33 mouse cellular contexts compared by ENCODE assay signal in genomic region chr6:123266945-123267344, GRCm38 (mm10). TPM values are rescaled to one million over a fixed set of nuclear protein-coding genes. Genes with fewer than 3 reads are reported as not detected.
A peak's percentile ranks its signal among the peaks of the same experiment; 100 is the strongest.
DNase-seq lines count a peak whose midpoint lies in the region; ATAC-seq and TF ChIP-seq lines count a peak whose summit lies in the region.
"Had no signal": no experiment of that assay in that cellular context is flagged by ENCODE, and none has a peak within 500 bp of the region (broad histone marks: within the 10 kb centered on the region; RNA-seq: fewer than 3 reads in every experiment).

No protein-coding gene starts in this region.

- 0 out of 2 replicates have a peak, but pooled peaks have one; percentile 30 for ATAC-seq in erythroid progenitor cell, adult 5-6 weeks (replicated peaks; ENCODE audit: low FRiP score, poor library complexity, severe bottlenecking)
- peak; percentile 52 for ATAC-seq in liver, postnatal 0 days
- ATAC-seq in monocyte, adult 5-6 weeks (replicated peaks; ENCODE audit: insufficient number of reproducible peaks, low FRiP score, low TSS enrichment, poor library complexity, severe bottlenecking), result 0 out of 2 replicates have a peak, but pooled peaks have one; percentile 32
- ATAC-seq: intestine, embryonic 15.5 days; lung, postnatal 0 days; midbrain, embryonic 15.5 days; Patski had no signal

- no peaks in the 10 kb centered on the region for H3K9me3 ChIP-seq in liver, postnatal 0 days (ENCODE audit: low read length)
- H3K9me3 ChIP-seq: embryonic facial prominence, embryonic 10.5 days; forebrain, embryonic 12.5 days; hindbrain, embryonic 15.5 days; intestine, embryonic 15.5 days; limb, embryonic 10.5 days; midbrain, embryonic 15.5 days had no signal

- no peak overlapping the region for H3K27ac ChIP-seq in liver, postnatal 0 days (ENCODE audit: low read depth)
- H3K27ac ChIP-seq: embryonic facial prominence, embryonic 10.5 days; forebrain, embryonic 12.5 days; hindbrain, embryonic 15.5 days; intestine, embryonic 15.5 days; left cerebral cortex, adult 2 months; limb, embryonic 10.5 days; midbrain, embryonic 15.5 days had no signal

- WGBS in liver, postnatal 0 days (ENCODE audit: insufficient replicate concordance), result 25% methylated on average over 5 of the region's 5 CpGs

- no peak for TF ChIP-seq CTCF in liver, postnatal 0 days (IDR thresholded peaks at IDR 0.05; ENCODE audit: low read depth)

- no peak overlapping the region for H3K4me2 ChIP-seq in liver, postnatal 0 days (ENCODE audit: low read depth, low read length)
- H3K4me2 ChIP-seq: forebrain, embryonic 12.5 days; hindbrain, embryonic 15.5 days; intestine, embryonic 15.5 days; midbrain, embryonic 15.5 days had no signal

- TF ChIP-seq EP300 in liver, postnatal 0 days (IDR thresholded peaks at IDR 0.05; ENCODE audit: low read depth), result no peak

- no peaks in the 10 kb centered on the region for H3K27me3 ChIP-seq in liver, postnatal 0 days (ENCODE audit: insufficient read depth, low read length)
- H3K27me3 ChIP-seq: forebrain, embryonic 12.5 days; hindbrain, embryonic 15.5 days; intestine, embryonic 15.5 days; midbrain, embryonic 15.5 days had no signal

- no peak overlapping the region for H3K9ac ChIP-seq in liver, postnatal 0 days (replicated peaks)
- H3K9ac ChIP-seq: forebrain, embryonic 12.5 days; hindbrain, embryonic 15.5 days; intestine, embryonic 15.5 days; midbrain, embryonic 15.5 days had no signal

- no peak overlapping the region for H3K4me3 ChIP-seq in liver, postnatal 0 days (ENCODE audit: low read depth, low read length)
- H3K4me3 ChIP-seq: embryonic facial prominence, embryonic 10.5 days; forebrain, embryonic 12.5 days; hindbrain, embryonic 15.5 days; intestine, embryonic 15.5 days; left cerebral cortex, adult 2 months; limb, embryonic 10.5 days; midbrain, embryonic 15.5 days; myocyte had no signal

- DNase-seq in MEL-GATA-1-ER (ENCODE audit: extremely low read depth, low read depth), result peak; percentile 40
- no peak for DNase-seq in liver, postnatal 0 days
- DNase-seq in ovary, adult 18-20 months (ENCODE audit: low spot score), result no peak
- no peak for DNase-seq in gastrocnemius, adult 8-10 months (ENCODE audit: low spot score in 2 of 2)
- DNase-seq in ovary, postnatal 14 days (ENCODE audit: low spot score), result no peak
- DNase-seq: adrenal gland, adult 2 months; cerebellum, adult 8-10 months; gastrocnemius, postnatal 36 days; heart, postnatal 4 days; kidney, adult 8-10 months; kidney, postnatal 10 days; right cerebral cortex, postnatal 14 days; spleen, adult 18-20 months had no signal

- H3K4me1 ChIP-seq in liver, postnatal 0 days (ENCODE audit: insufficient read depth), result no peaks in the 10 kb centered on the region
- H3K4me1 ChIP-seq: embryonic facial prominence, embryonic 10.5 days; forebrain, embryonic 12.5 days; hindbrain, embryonic 15.5 days; intestine, embryonic 15.5 days; limb, embryonic 10.5 days; midbrain, embryonic 15.5 days had no signal

- no peaks in the 10 kb centered on the region for H3K36me3 ChIP-seq in liver, postnatal 0 days (replicated peaks; ENCODE audit: insufficient read depth, low read length)
- H3K36me3 ChIP-seq: embryonic facial prominence, embryonic 10.5 days; forebrain, embryonic 12.5 days; hindbrain, embryonic 15.5 days; intestine, embryonic 15.5 days; limb, embryonic 10.5 days; midbrain, embryonic 15.5 days had no signal

RNA-seq across cellular contexts. Expression of gene Clec4d, which starts 5.0 kb away (rescaled TPM):
- total RNA-seq in erythroid progenitor cell, adult 5-6 weeks (2015; ENCODE audit: low replicate concordance), result 2.5 and 6.1 TPM in 2 replicates
- 1.1 and 2.2 TPM in 2 replicates for total RNA-seq in erythroid progenitor cell, adult 5-6 weeks (2017; ENCODE audit: low replicate concordance)
- 0.53 and 1.3 TPM in 2 replicates for polyA plus RNA-seq in liver, postnatal 0 days (2015; fragmentation: Nextera tagmentation; extraction: Ambion mirVana)
- total RNA-seq in monocyte, adult 5-6 weeks (2017), result 8.2 to 19.0 TPM (median 15.1 TPM) in 3 replicates
- not detected for total RNA-seq in gastrocnemius, adult 8-10 months (2022)
- total RNA-seq: gastrocnemius, postnatal 36 days; layer of hippocampus, postnatal 10 days; left cerebral cortex, adult 2 months had no signal
- polyA plus RNA-seq: cortical plate, adult 2 months; embryonic facial prominence, embryonic 10.5 days; forebrain, embryonic 12.5 days; hindbrain, embryonic 15.5 days; limb, embryonic 10.5 days; midbrain, embryonic 15.5 days; myocyte; neural tube, embryonic 14.5 days; Patski had no signal

RNA-seq across cellular contexts. Expression of gene Clec4e, which starts 22.7 kb away (rescaled TPM):
- total RNA-seq in erythroid progenitor cell, adult 5-6 weeks (2015; ENCODE audit: low replicate concordance), result 7.9 and 10.5 TPM in 2 replicates
- total RNA-seq in erythroid progenitor cell, adult 5-6 weeks (2017; ENCODE audit: low replicate concordance), result 6.0 and 6.1 TPM in 2 replicates
- polyA plus RNA-seq in liver, postnatal 0 days (2015; fragmentation: Nextera tagmentation; extraction: Ambion mirVana), result 0.92 and 1.2 TPM in 2 replicates
- total RNA-seq in monocyte, adult 5-6 weeks (2017), result 87.3 to 131 TPM (median 125 TPM) in 3 replicates
- total RNA-seq in gastrocnemius, adult 8-10 months (2022), result not detected
- total RNA-seq: adrenal gland, adult 2 months; gastrocnemius, postnatal 36 days; heart, postnatal 4 days; layer of hippocampus, postnatal 10 days; left cerebral cortex, adult 2 months had no signal
- polyA plus RNA-seq: adrenal gland, adult 2 months; brain, embryonic 14.5 days; cortical plate, adult 2 months; embryonic facial prominence, embryonic 10.5 days; forebrain, embryonic 12.5 days; intestine, embryonic 15.5 days; limb, embryonic 10.5 days; liver, adult 2 months; midbrain, embryonic 15.5 days; myocyte; neural tube, embryonic 14.5 days; Patski had no signal

RNA-seq across cellular contexts. Expression of gene Clec4n, which starts 37.3 kb away (rescaled TPM):
- 5.4 TPM in 1 of 2 replicates, not detected in the other for total RNA-seq in erythroid progenitor cell, adult 5-6 weeks (2015; ENCODE audit: low replicate concordance)
- 4.2 TPM in 1 of 2 replicates, not detected in the other for total RNA-seq in erythroid progenitor cell, adult 5-6 weeks (2017; ENCODE audit: low replicate concordance)
- 24.4 and 28.7 TPM in 2 replicates for polyA plus RNA-seq in liver, postnatal 0 days (2015; fragmentation: Nextera tagmentation; extraction: Ambion mirVana)
- total RNA-seq in monocyte, adult 5-6 weeks (2017), result 8.1 to 22.2 TPM (median 17.4 TPM) in 3 replicates
- total RNA-seq in gastrocnemius, adult 8-10 months (2022), result under 1 TPM in 1 of 4 experiments, not detected in 3; 0.76 TPM
- total RNA-seq: gastrocnemius, postnatal 36 days; layer of hippocampus, postnatal 10 days; left cerebral cortex, adult 2 months had no signal
- polyA plus RNA-seq: embryonic facial prominence, embryonic 10.5 days; myocyte; neural tube, embryonic 14.5 days; Patski had no signal

RNA-seq across cellular contexts. Expression of gene Vmn2r19, which starts 41.2 kb away (rescaled TPM):
- total RNA-seq in erythroid progenitor cell, adult 5-6 weeks (2015; ENCODE audit: low replicate concordance), result not detected in 2 replicates
- total RNA-seq in erythroid progenitor cell, adult 5-6 weeks (2017; ENCODE audit: low replicate concordance), result not detected in 2 replicates
- not detected in 2 replicates for polyA plus RNA-seq in liver, postnatal 0 days (2015; fragmentation: Nextera tagmentation; extraction: Ambion mirVana)
- not detected in 3 replicates for total RNA-seq in monocyte, adult 5-6 weeks (2017)
- not detected for total RNA-seq in gastrocnemius, adult 8-10 months (2022)
- total RNA-seq: adrenal gland, adult 2 months; gastrocnemius, postnatal 36 days; heart, postnatal 4 days; layer of hippocampus, postnatal 10 days; left cerebral cortex, adult 2 months; liver, adult 2 months had no signal
- polyA plus RNA-seq: adrenal gland, adult 2 months; brain, embryonic 14.5 days; cortical plate, adult 2 months; embryonic facial prominence, embryonic 10.5 days; forebrain, embryonic 12.5 days; heart, embryonic 16.5 days; hindbrain, embryonic 15.5 days; intestine, embryonic 15.5 days; limb, embryonic 10.5 days; liver, adult 2 months; lung, postnatal 0 days; midbrain, embryonic 15.5 days; myocyte; neural tube, embryonic 14.5 days; Patski; thymus, postnatal 0 days; urinary bladder, adult 2 months had no signal
